Mouse (Mus musculus) ES-CJ7 (cell line): ENCODE measurements around the gene Zfp982.
A peak's percentile ranks its signal among the peaks of the same experiment; 100 is the strongest.
"Not testable (repeated sequence)": the region's sequence is repeated elsewhere in the genome, so short reads cannot be mapped to it uniquely, and the experiment has no call there.

ENCODE experiments used
- DNase-seq: peaks from one replicate; pipeline ENCODE4 v3.0.0; 2011; ENCODE audit warnings: low read depth, low spot score

The Zfp982 gene

GRCm38 (mm10) chr4:147492117-147492516 lies at the start of gene Zfp982:
Gene Zfp982, plus strand, starts transcription at chr4:147492417.
- DNase-seq: not testable (repeated sequence)

- DNase-seq: not testable (repeated sequence)
These were observed 49.3 kb upstream of the Zfp982 start for GRCm38 (mm10) chr4:147442649-147443553.

GRCm38 (mm10) chr4:147443554-147443927 lies 48.7 kb upstream of the Zfp982 start:
- DNase-seq: not testable (repeated sequence)

GRCm38 (mm10) chr4:147445371-147445770 lies 46.8 kb upstream of the Zfp982 start:
- peak; percentile 84 for DNase-seq

- peak; percentile 67 for DNase-seq
These were observed 43.9 kb upstream of the Zfp982 start for GRCm38 (mm10) chr4:147448358-147448757.

- DNase-seq: no peak
These were observed 43.1 kb upstream of the Zfp982 start for GRCm38 (mm10) chr4:147449099-147449581.

GRCm38 (mm10) chr4:147449986-147450385 lies 42.2 kb upstream of the Zfp982 start:
- not testable (repeated sequence) for DNase-seq

GRCm38 (mm10) chr4:147467207-147467606 lies 25.0 kb upstream of the Zfp982 start:
- DNase-seq: not testable (repeated sequence)

- DNase-seq: not testable (repeated sequence)
These were observed 6.8 kb downstream of the Zfp982 start for GRCm38 (mm10) chr4:147498772-147499613.

GRCm38 (mm10) chr4:147509174-147509573 lies 17.0 kb downstream of the Zfp982 start:
- DNase-seq: no peak

GRCm38 (mm10) chr4:147518981-147519380 lies 26.8 kb downstream of the Zfp982 start:
- DNase-seq: no peak

- no peak for DNase-seq
These were observed 27.9 kb downstream of the Zfp982 start for GRCm38 (mm10) chr4:147520100-147520499.

- DNase-seq: no peak
These were observed 32.9 kb downstream of the Zfp982 start for GRCm38 (mm10) chr4:147525125-147525524.

- DNase-seq: peak; percentile 80
These were observed 38.1 kb downstream of the Zfp982 start for GRCm38 (mm10) chr4:147530366-147530765.

- peak; percentile 76 for DNase-seq
These were observed 43.7 kb downstream of the Zfp982 start for GRCm38 (mm10) chr4:147535916-147536315.

- no peak for DNase-seq
These were observed 45.5 kb downstream of the Zfp982 start for GRCm38 (mm10) chr4:147537702-147538101.

- DNase-seq: not testable (repeated sequence)
These were observed 47.7 kb downstream of the Zfp982 start, which contains the start of gene Gm16503 for GRCm38 (mm10) chr4:147539918-147540317. Gene Gm16503, plus strand, starts transcription at chr4:147540218.

- DNase-seq: no peak
These were observed 48.9 kb downstream of the Zfp982 start for GRCm38 (mm10) chr4:147541105-147541504.

GRCm38 (mm10) chr4:147553071-147553470 lies 60.9 kb downstream of the Zfp982 start, which contains the start of gene Zfp985:
Gene Zfp985, plus strand, starts transcription at chr4:147553277.
- DNase-seq: peak; percentile 67

- DNase-seq: peak; percentile 62
These were observed 62.1 kb downstream of the Zfp982 start for GRCm38 (mm10) chr4:147554361-147554760.

- not testable (repeated sequence) for DNase-seq
These were observed 64.7 kb downstream of the Zfp982 start for GRCm38 (mm10) chr4:147556921-147557320.

GRCm38 (mm10) chr4:147558011-147558410 lies 65.8 kb downstream of the Zfp982 start:
- peak; percentile 87 for DNase-seq
